Mouse (Mus musculus): ENCODE data around the gene Cbfa2t3.
"Not testable (repeated sequence)": the region's sequence is repeated elsewhere in the genome, so short reads cannot be mapped to it uniquely, and the experiment has no call there.

DNA sequence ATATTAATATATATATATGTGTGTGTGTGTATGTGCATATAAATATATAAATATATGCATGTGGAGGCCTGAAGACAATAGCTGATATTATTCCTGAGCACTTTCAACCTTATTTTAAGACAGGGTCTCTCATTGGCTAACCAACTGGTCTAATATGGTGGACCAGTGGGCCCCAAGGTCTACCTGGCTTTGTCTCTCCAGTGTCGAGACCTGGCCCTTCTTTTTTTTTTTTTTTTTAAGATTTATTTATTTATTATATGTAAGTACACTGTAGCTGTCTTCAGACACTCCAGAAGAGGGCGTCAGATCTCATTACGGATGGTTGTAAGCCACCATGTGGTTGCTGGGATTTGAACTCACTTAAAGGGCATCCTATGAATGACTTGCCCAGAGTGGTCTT lies 66.8 kb downstream of the Cbfa2t3 start:
- TF ChIP-seq CTCF, EP300 (IDR thresholded peaks at IDR 0.05): not testable (repeated sequence)

Data from lung, postnatal 0 days (tissue).